Mouse (Mus musculus): ENCODE results near the gene Rac1. TPM values are rescaled to one million over a fixed set of nuclear protein-coding genes. Genes with fewer than 3 reads are reported as not detected.

Rac1 gene
- polyA plus RNA-seq, 1 experiment from 2014 or later = 554 TPM

DNA sequence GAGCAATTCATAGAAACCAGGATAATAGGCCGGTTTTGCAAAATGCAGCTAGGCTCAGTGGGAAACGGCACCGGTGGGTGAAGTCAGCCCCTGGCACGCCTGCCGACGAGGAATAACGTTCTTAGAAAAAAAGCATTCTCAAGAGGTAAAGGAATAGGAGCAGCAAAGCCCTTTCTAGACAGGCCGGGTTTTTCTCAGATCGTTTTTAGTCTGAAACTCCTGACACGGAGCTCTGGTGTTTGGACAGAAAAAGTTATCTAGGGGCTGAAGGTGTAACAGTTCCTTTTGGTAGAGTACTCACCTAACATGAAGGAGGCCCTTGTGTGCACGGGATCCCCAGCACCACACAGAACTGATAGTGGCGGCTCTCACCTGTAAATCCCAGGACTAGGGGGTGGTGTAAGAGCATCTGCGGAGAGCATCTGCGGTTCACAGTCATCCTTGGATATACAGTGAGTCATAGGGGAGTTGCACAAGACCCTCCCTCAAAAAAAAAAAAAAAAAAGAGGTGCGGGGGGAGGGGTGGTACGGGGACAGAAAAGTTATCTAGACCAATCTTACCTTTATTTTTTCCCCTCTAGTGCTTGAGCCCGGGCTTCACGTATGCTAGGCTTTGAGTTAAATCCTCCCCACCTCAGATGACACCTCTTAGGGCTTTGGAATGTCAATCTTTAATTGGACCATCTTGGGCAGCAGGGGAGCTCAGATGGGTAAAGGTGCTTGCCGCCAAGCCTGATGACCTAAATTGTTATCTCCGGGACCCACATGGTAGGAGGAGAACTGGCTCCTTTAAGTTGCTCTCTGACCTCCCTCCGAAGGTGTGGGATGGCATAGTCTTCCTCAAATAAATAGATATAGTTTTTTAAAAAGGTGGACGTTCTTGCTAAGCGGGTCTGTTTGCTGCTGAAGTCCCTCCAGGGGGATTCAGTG lies 62.4 kb downstream of the Rac1 start:
- 38% methylated on average over 23 of the region's 23 CpGs for WGBS
- ATAC-seq (ENCODE audit: insufficient number of reproducible peaks, low FRiP score, low TSS enrichment, low read depth) (no peak), DNase-seq (ENCODE audit: low spot score) (no peak)
- H3K27me3 ChIP-seq (ENCODE audit: control insufficient read depth, insufficient read depth, low read length) = no peaks in the 10 kb centered on the region
- no peaks in the 10 kb centered on the region for H3K9me3 ChIP-seq (ENCODE audit: control insufficient read depth, low read length)
- no peaks in the 10 kb centered on the region for H3K36me3 ChIP-seq (ENCODE audit: control insufficient read depth, insufficient read depth, low read length)
- peak overlapping the region; percentile 70 for H3K4me3 ChIP-seq (ENCODE audit: low read depth, low read length)
- peak overlapping the region; percentile 67 for H3K9ac ChIP-seq (ENCODE audit: low read length)
- peak overlapping the region; percentile 91 for H3K4me2 ChIP-seq (ENCODE audit: low read depth, severe bottlenecking)
- H3K4me1 ChIP-seq (ENCODE audit: control insufficient read depth, insufficient read depth, low read length) = peaks cover 2% of the 10 kb centered on the region; the same call in 1 of the 2 replicates
- no peak overlapping the region for H3K27ac ChIP-seq (replicated peaks; ENCODE audit: low read depth, low read length)

DNA sequence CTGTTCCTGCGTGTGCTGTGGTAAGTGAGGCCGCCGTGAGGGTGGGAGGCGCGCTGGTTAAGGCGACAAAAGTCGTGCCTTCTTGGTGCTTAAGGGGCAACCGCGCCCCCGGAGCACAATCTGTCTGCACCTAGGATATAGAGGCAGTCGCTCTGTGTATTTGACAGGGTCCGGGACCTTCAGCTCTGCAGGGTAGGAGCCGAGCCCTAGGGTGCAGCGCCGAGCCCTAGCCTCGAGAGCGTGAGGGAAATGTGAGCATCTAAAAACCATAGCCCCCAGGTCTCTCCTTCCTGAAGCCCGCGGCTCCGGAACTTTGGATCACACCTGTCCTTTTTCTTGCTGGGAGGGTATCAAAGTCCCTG lies 63.1 kb downstream of the Rac1 start:
- Histone ChIP-seq H3K9me3 (ENCODE audit: control insufficient read depth, low read length) (no peaks in the 10 kb centered on the region), H3K9ac (ENCODE audit: low read length) (peak overlapping the region; percentile 67), H3K27me3 (ENCODE audit: control insufficient read depth, insufficient read depth, low read length) (no peaks in the 10 kb centered on the region), H3K4me1 (ENCODE audit: control insufficient read depth, insufficient read depth, low read length) (peaks cover 2% of the 10 kb centered on the region; the same call in 1 of the 2 replicates), H3K36me3 (ENCODE audit: control insufficient read depth, insufficient read depth, low read length) (no peaks in the 10 kb centered on the region), H3K4me2 (ENCODE audit: low read depth, severe bottlenecking) (peak overlapping the region; percentile 91), H3K27ac (replicated peaks; ENCODE audit: low read depth, low read length) (no peak overlapping the region), H3K4me3 (ENCODE audit: low read depth, low read length) (peak overlapping the region; percentile 70)
- ATAC-seq (ENCODE audit: insufficient number of reproducible peaks, low FRiP score, low TSS enrichment, low read depth) = peak; percentile 63; the same call in 1 of the 2 replicates
- DNase-seq (ENCODE audit: low spot score) = no peak
- whole genome bisulfite sequencing = under 1% methylated on average over 20 of the region's 20 CpGs

DNA sequence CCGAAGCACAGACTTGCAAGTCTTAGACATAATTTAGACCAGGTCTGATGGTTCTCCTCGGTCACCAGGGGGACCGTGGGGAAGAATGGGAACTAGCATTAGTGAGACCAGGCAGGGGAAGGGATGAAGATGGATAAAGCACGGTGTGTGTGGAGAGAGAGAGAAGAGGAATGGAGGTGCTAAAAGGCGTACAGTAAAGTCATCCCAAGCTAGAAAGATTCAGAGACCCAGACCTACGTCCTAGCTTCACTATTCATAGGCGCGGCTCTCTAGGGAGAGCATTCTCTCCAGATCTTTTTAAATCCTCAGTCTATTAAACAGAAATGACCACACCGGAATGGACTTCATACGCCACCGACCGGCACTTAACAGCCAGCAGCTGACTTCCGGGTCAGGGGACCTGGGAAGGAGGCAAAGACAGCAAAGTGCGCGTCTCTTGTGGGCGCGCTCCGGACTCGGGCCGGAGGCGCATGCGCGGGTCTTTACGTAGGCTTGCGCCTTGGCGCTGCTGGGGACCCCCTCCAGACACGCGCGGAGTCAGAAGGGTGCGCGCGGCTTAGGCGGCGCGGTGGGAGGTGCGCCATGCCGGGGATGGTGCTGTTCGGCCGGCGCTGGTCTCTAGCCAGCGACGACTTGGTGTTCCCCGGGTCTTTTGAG lies 63.6 kb downstream of the Rac1 start, which contains the start of gene Daglb:
Daglb (plus strand) TSS at position 485 of the 657 bp plus-strand sequence.
- peak within 1 kb of the TSS; percentile 67 for H3K9ac ChIP-seq (ENCODE audit: low read length)
- no peak within 1 kb of the TSS for H3K27ac ChIP-seq (replicated peaks; ENCODE audit: low read depth, low read length)
- peak within 1 kb of the TSS; percentile 91 for H3K4me2 ChIP-seq (ENCODE audit: low read depth, severe bottlenecking)
- H3K4me1 ChIP-seq (ENCODE audit: control insufficient read depth, insufficient read depth, low read length) = peaks cover 2% of the 10 kb centered on the region; the same call in 1 of the 2 replicates
- H3K4me3 ChIP-seq (ENCODE audit: low read depth, low read length) = peak within 1 kb of the TSS; percentile 70
- H3K9me3 ChIP-seq (ENCODE audit: control insufficient read depth, low read length) = no peaks in the 10 kb centered on the region
- no peaks in the 10 kb centered on the region for H3K36me3 ChIP-seq (ENCODE audit: control insufficient read depth, insufficient read depth, low read length)
- ATAC-seq (ENCODE audit: insufficient number of reproducible peaks, low FRiP score, low TSS enrichment, low read depth) = peak; percentile 90
- under 1% methylated on average over 43 of the region's 43 CpGs for WGBS
- DNase-seq (ENCODE audit: low spot score) = peak; percentile 87
- H3K27me3 ChIP-seq (ENCODE audit: control insufficient read depth, insufficient read depth, low read length) = no peaks in the 10 kb centered on the region

DNA sequence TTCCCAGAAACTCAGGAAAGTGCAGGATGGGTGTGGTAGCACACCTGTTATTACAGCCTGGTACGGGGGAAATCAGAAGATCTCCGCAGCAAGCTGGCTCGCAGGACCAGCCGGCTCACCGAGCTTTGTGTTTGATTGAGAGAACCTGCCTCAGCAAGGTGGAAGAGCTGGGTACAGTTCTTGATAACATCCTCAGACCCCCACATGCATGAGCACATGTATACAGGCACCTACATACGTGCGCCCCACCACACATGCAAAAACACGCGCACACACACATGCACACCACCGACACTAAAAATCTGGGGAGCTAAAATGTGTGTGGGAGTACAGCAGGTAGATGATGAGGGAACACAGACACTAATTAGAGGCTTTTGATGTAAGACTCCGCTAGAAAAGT lies 64.2 kb downstream of the Rac1 start:
- peaks cover 2% of the 10 kb centered on the region; the same call in 1 of the 2 replicates for H3K4me1 ChIP-seq (ENCODE audit: control insufficient read depth, insufficient read depth, low read length)
- H3K36me3 ChIP-seq (ENCODE audit: control insufficient read depth, insufficient read depth, low read length) = no peaks in the 10 kb centered on the region
- peak overlapping the region; percentile 91 for H3K4me2 ChIP-seq (ENCODE audit: low read depth, severe bottlenecking)
- H3K4me3 ChIP-seq (ENCODE audit: low read depth, low read length) = peak overlapping the region; percentile 70
- WGBS = 73% methylated on average over 11 of the region's 11 CpGs
- no peaks in the 10 kb centered on the region for H3K9me3 ChIP-seq (ENCODE audit: control insufficient read depth, low read length)
- no peak overlapping the region for H3K27ac ChIP-seq (replicated peaks; ENCODE audit: low read depth, low read length)
- no peak for DNase-seq (ENCODE audit: low spot score)
- ATAC-seq (ENCODE audit: insufficient number of reproducible peaks, low FRiP score, low TSS enrichment, low read depth) = no peak
- no peaks in the 10 kb centered on the region for H3K27me3 ChIP-seq (ENCODE audit: control insufficient read depth, insufficient read depth, low read length)
- peak overlapping the region; percentile 67 for H3K9ac ChIP-seq (ENCODE audit: low read length)

Other genes with a start within 250 kb of the Rac1 start
- 0.08 TPM in 1 of 2 replicates, not detected in the other for gene Zfp853, start 234.4 kb downstream of the Rac1 start, polyA plus RNA-seq (2014; fragmentation: Nextera tagmentation; extraction: Ambion mirVana)
- 52.5 and 53.4 TPM in 2 replicates for gene E130309D02Rik, start 212.7 kb downstream of the Rac1 start, polyA plus RNA-seq (2014; fragmentation: Nextera tagmentation; extraction: Ambion mirVana)
- 74.1 and 75.1 TPM in 2 replicates for gene Zdhhc4, start 198.8 kb downstream of the Rac1 start, polyA plus RNA-seq (2014; fragmentation: Nextera tagmentation; extraction: Ambion mirVana)
- gene Grid2ip, start 170.7 kb downstream of the Rac1 start, polyA plus RNA-seq (2014; fragmentation: Nextera tagmentation; extraction: Ambion mirVana) = 0.31 and 0.88 TPM in 2 replicates
- 265 and 281 TPM in 2 replicates for gene Kdelr2, start 124.2 kb downstream of the Rac1 start, polyA plus RNA-seq (2014; fragmentation: Nextera tagmentation; extraction: Ambion mirVana)
- 9.2 and 9.4 TPM in 2 replicates for gene Daglb, start 63.5 kb downstream of the Rac1 start, polyA plus RNA-seq (2014; fragmentation: Nextera tagmentation; extraction: Ambion mirVana)
- 49.6 and 51.0 TPM in 2 replicates for gene Cyth3, start 94.4 kb upstream of the Rac1 start, polyA plus RNA-seq (2014; fragmentation: Nextera tagmentation; extraction: Ambion mirVana)
- 33.5 and 39.5 TPM in 2 replicates for gene Usp42, start 204.2 kb upstream of the Rac1 start, polyA plus RNA-seq (2014; fragmentation: Nextera tagmentation; extraction: Ambion mirVana)